Mouse (Mus musculus) kidney, adult 8-10 months (tissue): ENCODE measurements around the gene Otp.

ENCODE experiments used
- DNase-seq, 2 experiments: peaks; one replicate each; pipeline ENCODE4 v3.0.0; 2022

The Otp gene

GRCm38 (mm10) chr13:94874656-94875395, 576 bp upstream of the Otp start:
- no peak for DNase-seq

DNA sequence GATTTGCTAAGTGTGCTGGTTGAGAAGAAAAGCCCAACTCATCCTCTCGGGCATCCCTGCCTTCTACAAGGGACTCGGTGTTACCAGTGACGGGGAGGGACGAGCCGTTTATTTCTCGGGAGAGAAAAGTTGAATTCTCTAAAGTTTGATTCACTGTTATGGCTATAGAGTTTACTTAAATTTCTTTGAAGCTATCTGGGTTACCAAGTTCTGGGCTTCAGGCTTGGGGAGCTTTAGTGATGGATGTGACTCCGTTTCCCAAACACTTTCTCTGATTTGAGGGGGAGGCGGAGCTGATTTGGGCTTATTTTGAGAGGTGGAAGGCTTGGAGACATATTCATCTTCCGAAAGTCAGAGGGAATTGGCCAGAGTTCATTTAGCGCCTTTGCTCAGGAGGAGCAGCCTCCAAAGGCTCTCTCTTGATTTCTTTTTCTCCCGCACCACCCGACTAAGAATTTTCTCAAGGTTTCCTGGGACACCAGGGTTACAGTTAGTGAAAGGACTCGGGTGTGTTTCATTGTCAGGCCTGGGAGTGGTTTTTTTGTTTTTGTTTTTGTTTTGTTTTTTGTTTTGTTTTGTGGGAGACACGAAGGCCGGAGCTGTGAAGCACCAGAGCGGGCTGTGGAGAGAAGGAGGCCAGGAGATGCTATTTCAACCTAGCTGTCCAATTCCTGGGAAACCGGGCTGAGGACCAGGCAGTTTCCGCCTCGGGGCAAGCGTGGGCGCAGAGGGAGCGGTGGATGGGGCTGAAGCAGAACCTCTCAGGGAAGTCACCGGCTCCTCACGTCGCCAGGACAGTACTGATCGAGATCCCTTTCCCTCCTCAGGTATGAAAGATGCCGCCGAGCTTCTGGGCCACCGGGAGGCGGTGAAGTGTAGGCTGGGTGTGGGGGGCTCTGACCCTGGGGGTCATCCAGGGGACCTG, 1.1 kb downstream of the Otp start:
- no peak for DNase-seq

GRCm38 (mm10) chr13:94877211-94877590, 1.8 kb downstream of the Otp start:
- no peak for DNase-seq

DNA sequence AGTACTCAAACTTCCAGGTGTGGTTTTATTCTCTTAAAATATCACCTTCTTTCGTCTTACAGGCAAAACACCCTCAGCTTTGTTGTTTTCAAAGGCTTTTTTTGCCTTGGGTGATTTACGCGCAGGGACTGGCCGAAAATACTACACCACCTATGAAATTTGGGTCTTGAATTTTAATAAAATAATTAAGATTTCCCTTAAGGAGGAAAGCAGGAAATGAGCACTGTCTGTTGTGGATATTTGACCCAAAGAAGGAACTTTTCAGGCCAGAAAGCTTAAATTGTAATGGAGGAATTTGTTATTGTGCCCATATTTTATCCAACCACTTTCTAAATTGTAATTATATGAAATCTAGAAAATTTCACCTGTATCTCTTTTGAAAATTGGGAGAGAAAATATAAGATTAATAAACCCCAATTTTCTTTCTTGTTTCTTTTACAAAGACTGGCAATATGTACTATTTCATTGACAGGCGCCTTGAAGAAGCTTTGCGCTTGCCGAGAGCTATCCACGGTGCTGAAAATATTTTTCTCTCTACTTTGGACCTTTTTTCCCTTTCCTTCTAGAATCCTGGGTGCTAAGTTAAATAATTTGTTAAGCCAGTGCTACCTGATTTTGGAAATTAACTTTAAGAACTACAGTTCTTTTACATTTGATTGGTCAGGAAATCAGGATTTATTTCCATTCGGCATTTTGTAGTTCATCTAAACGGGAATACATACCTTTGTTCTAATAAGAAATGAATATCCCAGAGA, 2.8 kb downstream of the Otp start:
- DNase-seq, result no peak

DNA sequence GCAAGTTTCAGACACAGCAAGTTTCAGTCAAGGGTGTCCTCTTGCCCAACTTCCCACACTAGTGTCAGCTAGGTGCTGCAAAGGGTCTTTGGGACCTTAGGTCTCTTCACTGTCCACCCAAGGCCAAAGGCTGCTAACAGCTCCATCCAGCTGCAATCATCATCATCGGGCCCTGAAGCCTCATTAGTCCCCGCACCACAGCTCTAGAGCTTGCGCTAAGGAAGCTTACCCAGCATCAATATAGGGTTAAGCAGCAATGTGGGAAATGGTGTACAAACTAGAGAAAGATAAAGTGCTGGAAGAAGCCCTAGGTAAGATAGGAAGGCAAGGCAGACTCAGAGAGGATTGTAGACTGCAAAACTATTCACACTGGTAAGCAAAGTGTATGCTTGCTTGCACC, 5.8 kb downstream of the Otp start:
- DNase-seq, result no peak

- DNase-seq, result no peak
Observed at GRCm38 (mm10) chr13:94882221-94882620, 6.8 kb downstream of the Otp start.

GRCm38 (mm10) chr13:94882711-94883145, 7.3 kb downstream of the Otp start:
- no peak for DNase-seq

DNA sequence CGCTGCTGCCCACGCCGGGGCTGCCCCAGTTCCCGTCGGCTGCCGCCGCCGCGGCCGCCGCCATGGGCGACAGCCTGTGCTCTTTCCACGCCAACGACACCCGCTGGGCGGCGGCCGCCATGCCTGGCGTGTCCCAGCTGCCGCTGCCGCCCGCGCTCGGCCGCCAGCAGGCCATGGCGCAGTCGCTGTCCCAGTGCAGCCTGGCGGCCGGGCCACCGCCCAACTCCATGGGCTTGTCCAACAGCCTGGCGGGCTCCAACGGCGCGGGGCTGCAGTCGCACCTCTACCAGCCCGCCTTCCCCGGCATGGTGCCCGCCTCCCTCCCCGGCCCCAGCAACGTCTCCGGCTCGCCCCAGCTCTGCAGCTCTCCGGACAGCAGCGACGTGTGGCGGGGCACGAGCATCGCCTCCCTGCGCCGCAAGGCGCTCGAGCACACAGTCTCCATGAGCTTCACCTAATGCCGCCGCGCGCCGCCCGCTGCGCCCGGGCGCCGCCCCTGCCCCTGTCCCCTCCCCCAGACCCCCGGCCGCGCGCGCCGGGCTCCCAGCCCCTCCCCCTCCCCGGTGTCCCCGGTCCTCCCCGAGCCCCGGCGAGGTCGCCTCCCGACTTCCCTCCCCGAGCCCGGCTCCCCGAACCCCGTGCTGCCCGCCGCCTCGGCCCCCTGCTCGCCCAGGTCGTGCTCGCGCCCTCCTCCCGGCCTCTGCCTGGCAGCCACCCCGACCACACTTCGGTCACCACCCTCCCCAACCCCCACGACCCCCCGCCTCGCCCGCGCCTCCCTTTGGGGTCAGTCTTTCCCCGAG, 8.0 kb downstream of the Otp start:
- DNase-seq, result no peak

DNA sequence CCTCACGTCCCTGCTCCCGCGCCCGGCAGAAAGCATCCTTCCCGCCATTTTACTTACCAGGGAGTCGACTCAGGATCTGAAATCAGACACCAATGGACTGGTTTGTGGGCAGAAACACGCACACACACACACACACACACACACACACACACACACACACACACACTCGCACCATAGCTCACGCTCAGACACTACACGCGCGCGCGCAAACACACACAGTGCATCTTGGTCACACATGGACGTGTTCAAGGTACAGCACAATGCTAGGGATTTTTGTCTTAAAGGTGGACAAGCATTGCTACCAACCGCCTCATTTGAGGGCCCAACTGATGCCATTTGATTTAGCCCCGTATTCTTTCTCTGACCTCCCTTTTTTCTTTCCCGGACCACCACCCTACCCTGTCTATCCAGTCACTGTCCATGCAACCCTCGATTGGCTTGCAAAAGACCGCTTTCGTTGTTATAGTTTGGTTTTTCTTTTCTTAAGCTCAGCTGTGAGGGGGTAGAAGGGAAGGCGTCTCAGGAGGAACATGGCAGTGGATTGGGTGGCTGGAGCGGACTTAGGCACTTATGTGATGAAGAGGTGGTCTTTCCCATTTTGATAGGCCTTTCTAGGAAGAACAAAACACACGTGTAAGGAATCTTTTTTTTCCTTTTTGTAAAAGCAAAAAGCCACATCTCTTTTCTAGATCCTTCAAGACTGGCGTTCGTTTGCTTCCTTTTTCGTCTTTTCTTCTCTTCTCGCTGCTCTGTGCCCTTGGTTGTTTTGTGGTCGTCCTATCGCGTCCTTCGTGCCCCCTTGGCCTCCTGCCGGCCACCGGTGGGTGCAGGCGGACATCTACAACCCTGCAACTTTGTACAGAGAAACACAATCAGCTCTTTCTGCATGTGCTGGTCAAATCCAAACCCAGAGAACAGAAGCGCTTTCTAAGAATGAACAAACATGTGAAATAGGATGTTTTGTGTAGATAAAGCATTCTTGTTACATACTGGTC, 8.9 kb downstream of the Otp start:
- DNase-seq, result no peak

DNA sequence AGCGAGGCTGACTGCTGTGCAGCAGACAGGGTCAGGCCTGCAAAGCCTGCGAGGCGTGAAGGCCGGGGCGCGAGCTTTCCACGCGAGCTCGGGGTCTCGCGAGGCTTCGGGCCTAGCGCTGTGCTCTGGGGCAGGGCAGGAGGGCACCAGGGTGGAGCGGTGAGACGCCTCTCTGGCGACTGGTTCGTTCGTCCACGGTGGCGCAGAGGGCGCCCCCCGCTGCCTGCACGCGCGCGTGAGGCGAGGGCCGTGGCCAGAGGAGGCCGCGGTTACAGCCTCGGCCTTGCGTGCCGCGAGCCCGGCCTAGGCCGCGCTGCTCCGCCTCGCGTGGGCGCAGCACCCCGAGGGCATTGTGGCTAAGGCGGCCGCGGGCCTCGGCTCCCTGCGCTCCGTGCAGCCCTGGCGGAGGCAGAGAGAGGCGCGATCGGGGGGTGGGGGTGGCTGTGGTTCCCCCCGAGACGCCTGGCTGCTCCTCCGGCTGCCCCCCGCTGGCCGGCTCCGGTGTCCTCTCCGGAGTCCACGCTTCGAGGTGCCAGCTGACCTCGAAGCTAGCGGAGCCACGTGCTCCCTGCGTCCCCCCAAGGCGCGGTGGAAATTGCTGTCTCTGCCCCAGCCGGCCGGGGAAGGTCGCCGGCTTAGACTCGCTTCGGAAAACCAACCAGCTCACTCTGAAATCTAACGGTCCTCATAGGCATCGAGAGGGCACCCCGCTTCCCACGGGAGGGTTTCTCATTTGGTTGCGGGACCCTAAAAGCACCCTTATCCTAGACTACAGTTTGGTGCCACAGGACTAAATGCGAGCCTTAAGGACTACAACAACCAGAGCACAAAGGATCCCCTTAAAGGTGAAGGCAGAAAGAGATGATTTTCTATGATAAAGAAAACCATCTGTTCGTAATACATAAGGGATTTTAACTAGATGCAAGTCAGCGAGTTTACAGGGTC, 10.2 kb downstream of the Otp start:
- DNase-seq, result no peak

DNA sequence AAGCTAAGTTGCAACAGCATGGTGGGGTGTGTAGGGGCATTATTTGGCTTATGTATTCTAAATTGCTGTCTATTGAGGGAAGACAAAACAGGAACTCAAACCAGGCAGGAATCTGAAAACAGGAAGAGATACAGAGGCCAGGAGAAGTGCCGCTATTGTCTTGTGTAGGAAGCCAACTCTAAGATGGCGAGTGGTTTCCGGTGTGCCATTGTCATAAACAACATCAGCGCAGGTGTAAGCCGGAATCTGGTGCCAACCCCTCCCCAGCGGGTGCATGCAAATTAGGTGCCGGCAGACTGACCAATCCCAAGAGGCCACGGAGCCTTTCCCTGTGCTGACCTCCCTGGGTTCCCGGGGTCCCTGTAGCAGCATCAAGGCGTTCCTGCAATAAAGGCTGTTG, 32.4 kb downstream of the Otp start:
- DNase-seq, result no peak

GRCm38 (mm10) chr13:94912961-94913360, 37.6 kb downstream of the Otp start:
- no peak for DNase-seq

GRCm38 (mm10) chr13:94915654-94916053, 40.3 kb downstream of the Otp start:
- no peak for DNase-seq

- no peak for DNase-seq
Observed at GRCm38 (mm10) chr13:94928086-94928485, 52.7 kb downstream of the Otp start.
